Mouse (Mus musculus): ENCODE measurements around the gene Ttc14. TPM values are rescaled to one million over a fixed set of nuclear protein-coding genes. Genes with fewer than 3 reads are reported as not detected.
A peak's percentile ranks its signal among the peaks of the same experiment; 100 is the strongest.

Ttc14 gene
- 44.8 and 47.1 TPM in 2 replicates for polyA plus RNA-seq (2015; fragmentation: Nextera tagmentation; extraction: Ambion mirVana)

GRCm38 (mm10) chr3:33799617-33800512 lies at the start of gene Ttc14:
Ttc14 (plus strand) TSS chr3:33799832.
- under 1% methylated on average over 88 of the region's 90 CpGs for WGBS
- peak within 1 kb of the TSS; percentile 93 for H3K4me3 ChIP-seq (replicated peaks; ENCODE audit: low read length)
- ATAC-seq (ENCODE audit: insufficient read depth, low FRiP score) = peak; percentile 99
- H3K9ac ChIP-seq (ENCODE audit: low read length) = peak within 1 kb of the TSS; percentile 98
- peak within 1 kb of the TSS; percentile 61 for H3K4me2 ChIP-seq (ENCODE audit: low read depth, low read length)
- H3K36me3 ChIP-seq (ENCODE audit: control insufficient read depth, insufficient read depth, low read length) = peaks cover 2% of the 10 kb centered on the region; the same call in 1 of the 2 replicates
- no peaks in the 10 kb centered on the region for H3K9me3 ChIP-seq (replicated peaks; ENCODE audit: control insufficient read depth, low read length)
- peaks cover 7% of the 10 kb centered on the region for H3K4me1 ChIP-seq (ENCODE audit: control insufficient read depth, insufficient read depth, low read length)
- H3K27me3 ChIP-seq (ENCODE audit: control insufficient read depth, insufficient read depth, low read length) = no peaks in the 10 kb centered on the region
- peak within 1 kb of the TSS; percentile 100 for H3K27ac ChIP-seq (ENCODE audit: low read length)

GRCm38 (mm10) chr3:33790975-33791374 lies 8.7 kb upstream of the Ttc14 start:
- Histone ChIP-seq H3K27ac (ENCODE audit: low read length) (no peak overlapping the region), H3K4me1 (ENCODE audit: control insufficient read depth, insufficient read depth, low read length) (no peaks in the 10 kb centered on the region), H3K36me3 (ENCODE audit: control insufficient read depth, insufficient read depth, low read length) (no peaks in the 10 kb centered on the region), H3K4me3 (replicated peaks; ENCODE audit: low read length) (no peak overlapping the region), H3K27me3 (ENCODE audit: control insufficient read depth, insufficient read depth, low read length) (no peaks in the 10 kb centered on the region), H3K9me3 (replicated peaks; ENCODE audit: control insufficient read depth, low read length) (no peaks in the 10 kb centered on the region), H3K9ac (ENCODE audit: low read length) (no peak overlapping the region), H3K4me2 (ENCODE audit: low read depth, low read length) (no peak overlapping the region)
- ATAC-seq (ENCODE audit: insufficient read depth, low FRiP score) = no peak

GRCm38 (mm10) chr3:33800513-33800820 lies 835 bp downstream of the Ttc14 start:
- H3K27ac ChIP-seq (ENCODE audit: low read length) = peak overlapping the region; percentile 100
- peak overlapping the region; percentile 98 for H3K9ac ChIP-seq (ENCODE audit: low read length)
- peak overlapping the region; percentile 59 for H3K4me2 ChIP-seq (ENCODE audit: low read depth, low read length)
- no peaks in the 10 kb centered on the region for H3K9me3 ChIP-seq (replicated peaks; ENCODE audit: control insufficient read depth, low read length)
- ATAC-seq (ENCODE audit: insufficient read depth, low FRiP score) = no peak
- under 1% methylated on average over 16 of the region's 16 CpGs for whole genome bisulfite sequencing
- peaks cover 6% of the 10 kb centered on the region for H3K36me3 ChIP-seq (ENCODE audit: control insufficient read depth, insufficient read depth, low read length)
- H3K27me3 ChIP-seq (ENCODE audit: control insufficient read depth, insufficient read depth, low read length) = no peaks in the 10 kb centered on the region
- peaks cover 7% of the 10 kb centered on the region for H3K4me1 ChIP-seq (ENCODE audit: control insufficient read depth, insufficient read depth, low read length)
- H3K4me3 ChIP-seq (replicated peaks; ENCODE audit: low read length) = peak overlapping the region; percentile 93

- Histone ChIP-seq H3K9me3 (replicated peaks; ENCODE audit: control insufficient read depth, low read length) (no peaks in the 10 kb centered on the region), H3K4me1 (ENCODE audit: control insufficient read depth, insufficient read depth, low read length) (no peaks in the 10 kb centered on the region), H3K36me3 (ENCODE audit: control insufficient read depth, insufficient read depth, low read length) (peaks cover 18% of the 10 kb centered on the region), H3K4me3 (replicated peaks; ENCODE audit: low read length) (no peak overlapping the region), H3K27ac (ENCODE audit: low read length) (no peak overlapping the region), H3K9ac (ENCODE audit: low read length) (no peak overlapping the region), H3K4me2 (ENCODE audit: low read depth, low read length) (no peak overlapping the region), H3K27me3 (ENCODE audit: control insufficient read depth, insufficient read depth, low read length) (no peaks in the 10 kb centered on the region)
- no peak for ATAC-seq (ENCODE audit: insufficient read depth, low FRiP score)
- 85% methylated on average over 1 of the region's 1 CpGs for WGBS
Measured at GRCm38 (mm10) chr3:33807151-33807550, 7.5 kb downstream of the Ttc14 start.

- no peak for ATAC-seq (ENCODE audit: insufficient read depth, low FRiP score)
- H3K27ac ChIP-seq (ENCODE audit: low read length) = no peak overlapping the region
- no peak overlapping the region for H3K4me2 ChIP-seq (ENCODE audit: low read depth, low read length)
- H3K9ac ChIP-seq (ENCODE audit: low read length) = no peak overlapping the region
- no peaks in the 10 kb centered on the region for H3K9me3 ChIP-seq (replicated peaks; ENCODE audit: control insufficient read depth, low read length)
- no peaks in the 10 kb centered on the region for H3K36me3 ChIP-seq (ENCODE audit: control insufficient read depth, insufficient read depth, low read length)
- 39% methylated on average over 9 of the region's 9 CpGs for WGBS
- no peak overlapping the region for H3K4me3 ChIP-seq (replicated peaks; ENCODE audit: low read length)
- H3K27me3 ChIP-seq (ENCODE audit: control insufficient read depth, insufficient read depth, low read length) = no peaks in the 10 kb centered on the region
- no peaks in the 10 kb centered on the region for H3K4me1 ChIP-seq (ENCODE audit: control insufficient read depth, insufficient read depth, low read length)
Measured at GRCm38 (mm10) chr3:33824135-33824946, 24.7 kb downstream of the Ttc14 start.

- no peaks in the 10 kb centered on the region for H3K36me3 ChIP-seq (ENCODE audit: control insufficient read depth, insufficient read depth, low read length)
- H3K9me3 ChIP-seq (replicated peaks; ENCODE audit: control insufficient read depth, low read length) = no peaks in the 10 kb centered on the region
- no peak overlapping the region for H3K9ac ChIP-seq (ENCODE audit: low read length)
- no peak overlapping the region for H3K4me2 ChIP-seq (ENCODE audit: low read depth, low read length)
- no peaks in the 10 kb centered on the region for H3K27me3 ChIP-seq (ENCODE audit: control insufficient read depth, insufficient read depth, low read length)
- ATAC-seq (ENCODE audit: insufficient read depth, low FRiP score) = no peak
- H3K4me1 ChIP-seq (ENCODE audit: control insufficient read depth, insufficient read depth, low read length) = no peaks in the 10 kb centered on the region
- WGBS = 76% methylated on average over 10 of the region's 10 CpGs
- H3K4me3 ChIP-seq (replicated peaks; ENCODE audit: low read length) = no peak overlapping the region
- H3K27ac ChIP-seq (ENCODE audit: low read length) = no peak overlapping the region
Measured at GRCm38 (mm10) chr3:33832351-33832750, 32.7 kb downstream of the Ttc14 start.

GRCm38 (mm10) chr3:33836576-33836975 lies 36.9 kb downstream of the Ttc14 start:
- Histone ChIP-seq H3K4me2 (ENCODE audit: low read depth, low read length) (no peak overlapping the region), H3K4me1 (ENCODE audit: control insufficient read depth, insufficient read depth, low read length) (no peaks in the 10 kb centered on the region), H3K9ac (ENCODE audit: low read length) (no peak overlapping the region), H3K36me3 (ENCODE audit: control insufficient read depth, insufficient read depth, low read length) (no peaks in the 10 kb centered on the region), H3K27me3 (ENCODE audit: control insufficient read depth, insufficient read depth, low read length) (no peaks in the 10 kb centered on the region), H3K4me3 (replicated peaks; ENCODE audit: low read length) (no peak overlapping the region), H3K9me3 (replicated peaks; ENCODE audit: control insufficient read depth, low read length) (no peaks in the 10 kb centered on the region), H3K27ac (ENCODE audit: low read length) (no peak overlapping the region)
- WGBS = 79% methylated on average over 13 of the region's 13 CpGs
- no peak for ATAC-seq (ENCODE audit: insufficient read depth, low FRiP score)

GRCm38 (mm10) chr3:33838877-33839276 lies 39.2 kb downstream of the Ttc14 start:
- H3K27me3 ChIP-seq (ENCODE audit: control insufficient read depth, insufficient read depth, low read length) = no peaks in the 10 kb centered on the region
- H3K9ac ChIP-seq (ENCODE audit: low read length) = peak overlapping the region; percentile 34; the same call in 1 of the 2 replicates
- peak overlapping the region; percentile 41 for H3K4me2 ChIP-seq (ENCODE audit: low read depth, low read length)
- no peak overlapping the region for H3K27ac ChIP-seq (ENCODE audit: low read length)
- no peaks in the 10 kb centered on the region for H3K9me3 ChIP-seq (replicated peaks; ENCODE audit: control insufficient read depth, low read length)
- H3K4me3 ChIP-seq (replicated peaks; ENCODE audit: low read length) = peak overlapping the region; percentile 30
- WGBS = 40% methylated on average over 10 of the region's 10 CpGs
- no peaks in the 10 kb centered on the region for H3K4me1 ChIP-seq (ENCODE audit: control insufficient read depth, insufficient read depth, low read length)
- no peaks in the 10 kb centered on the region for H3K36me3 ChIP-seq (ENCODE audit: control insufficient read depth, insufficient read depth, low read length)
- ATAC-seq (ENCODE audit: insufficient read depth, low FRiP score) = no peak
